Mouse (Mus musculus): ENCODE data around the gene Cadm1.

DNA sequence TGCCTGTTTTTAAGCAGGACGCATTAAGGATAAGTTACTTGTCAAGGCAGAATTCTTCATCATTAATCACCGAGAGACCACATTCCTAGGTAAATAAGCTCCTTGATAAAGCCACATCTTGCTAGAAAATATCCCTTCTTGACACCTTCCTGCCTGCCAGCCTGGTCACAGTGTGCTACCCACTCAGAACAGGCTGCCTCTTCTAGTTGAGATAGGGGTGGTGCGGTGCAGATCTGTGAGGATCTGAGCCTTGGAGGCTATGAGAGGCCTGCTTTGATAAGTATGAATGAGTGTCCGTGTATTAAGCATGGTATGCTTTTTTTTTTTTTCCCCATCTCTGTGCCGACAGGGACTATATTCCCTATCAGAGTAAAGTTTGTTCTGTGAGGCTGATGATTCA is 219.2 kb downstream of the Cadm1 start:
- TF ChIP-seq POLR2A (IDR thresholded peaks at IDR 0.05; ENCODE audit: borderline replicate concordance, extremely low read depth, insufficient read depth, insufficient read length, poor library complexity, severe bottlenecking): no peak
- TF ChIP-seq CTCF (IDR thresholded peaks at IDR 0.05; ENCODE audit: borderline replicate concordance, extremely low read depth, insufficient read depth, insufficient read length): no peak

Measured in brain, embryonic 14.5 days (tissue).